Mouse (Mus musculus): ENCODE data around the gene Daam1.

- TF ChIP-seq CTCF (IDR thresholded peaks at IDR 0.05) (no peak), EP300 (IDR thresholded peaks at IDR 0.05) (no peak)
Measured at GRCm38 (mm10) chr12:71919962-71920361, 89.1 kb downstream of the Daam1 start.

Data from lung, postnatal 0 days (tissue).